Mouse (Mus musculus): ENCODE results near the gene Tada2a.

Gene Tada2a

GRCm38 (mm10) chr11:84128943-84129798, at the start of gene Tada2a, which contains the start of gene Acaca:
Tada2a (minus strand) TSS chr11:84129600.
Acaca (plus strand) TSS chr11:84129672.
- peak; percentile 85 for DNase-seq (ENCODE audit: inconsistent ontology term)

GRCm38 (mm10) chr11:84178571-84178970, 49.2 kb upstream of the Tada2a start:
- DNase-seq (ENCODE audit: inconsistent ontology term), result peak; percentile 4

- no peak for DNase-seq (ENCODE audit: inconsistent ontology term)
These were observed 43.4 kb upstream of the Tada2a start for GRCm38 (mm10) chr11:84172539-84173435.

- peak; percentile 29 for DNase-seq (ENCODE audit: inconsistent ontology term)
These were observed 39.4 kb upstream of the Tada2a start for GRCm38 (mm10) chr11:84168701-84169288.

GRCm38 (mm10) chr11:84167046-84167526, 37.7 kb upstream of the Tada2a start, which contains the start of gene Gm11437:
Gm11437 (minus strand) TSS chr11:84167476.
- DNase-seq (ENCODE audit: inconsistent ontology term), result no peak

DNA sequence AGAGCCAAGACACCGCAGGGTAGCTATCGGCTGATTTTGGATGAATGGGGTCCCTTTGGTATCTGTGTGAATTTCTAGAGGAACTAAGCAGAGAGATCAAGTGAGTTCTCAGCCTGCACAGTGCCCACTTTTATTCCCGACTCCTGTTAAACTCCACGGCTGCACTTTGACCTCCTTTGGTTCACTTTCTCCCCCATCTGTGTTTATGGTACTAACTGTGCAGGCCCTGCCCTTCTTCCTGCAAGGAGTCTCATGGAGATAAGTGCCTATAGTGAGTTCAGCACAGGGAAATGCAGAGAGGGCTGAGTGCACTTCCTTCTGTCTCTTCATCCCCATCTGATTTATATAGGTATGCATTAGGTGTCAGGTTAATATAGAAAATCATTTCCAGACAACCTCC, 35.2 kb upstream of the Tada2a start:
- DNase-seq (ENCODE audit: inconsistent ontology term), result no peak

- no peak for DNase-seq (ENCODE audit: inconsistent ontology term)
These were observed 34.7 kb upstream of the Tada2a start for GRCm38 (mm10) chr11:84164123-84164522.

DNA sequence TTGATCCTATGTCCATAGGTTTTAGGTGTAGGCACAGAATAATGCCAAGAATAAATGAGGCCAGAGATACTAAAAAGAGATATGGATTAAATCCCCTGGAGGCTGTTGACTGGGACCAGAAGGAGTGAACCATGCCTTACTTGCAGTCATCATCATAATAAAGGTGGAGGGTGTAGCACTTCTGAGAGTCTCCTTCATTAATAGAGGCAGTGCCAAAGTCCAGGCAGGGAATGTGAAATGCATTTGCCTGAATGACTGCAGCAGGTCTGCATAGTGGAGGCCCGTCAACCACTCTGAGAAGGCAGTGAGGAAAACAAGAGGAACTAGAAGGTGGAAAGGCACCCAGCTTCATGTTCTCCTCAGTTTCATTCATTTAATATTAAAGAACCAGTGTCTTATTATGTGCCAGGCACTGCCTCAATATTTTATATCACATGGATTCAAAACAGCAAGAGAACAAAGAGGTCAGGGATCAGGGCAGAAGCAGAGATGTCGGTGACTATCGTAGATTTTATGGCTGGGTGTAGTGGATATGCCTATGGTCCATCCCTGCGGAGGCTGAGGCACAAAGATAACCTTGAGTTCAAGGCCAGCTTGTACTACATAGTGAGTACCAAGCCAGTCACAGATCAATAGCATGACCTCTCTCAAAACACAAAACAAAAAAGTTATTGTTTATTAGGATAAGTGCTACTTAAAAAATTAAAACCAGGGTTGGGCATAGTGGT, 27.3 kb upstream of the Tada2a start:
- no peak for DNase-seq (ENCODE audit: inconsistent ontology term)

- no peak for DNase-seq (ENCODE audit: inconsistent ontology term)
These were observed 21.5 kb upstream of the Tada2a start for GRCm38 (mm10) chr11:84150884-84151283.

GRCm38 (mm10) chr11:84146081-84146480, 16.7 kb upstream of the Tada2a start:
- DNase-seq (ENCODE audit: inconsistent ontology term), result no peak

DNA sequence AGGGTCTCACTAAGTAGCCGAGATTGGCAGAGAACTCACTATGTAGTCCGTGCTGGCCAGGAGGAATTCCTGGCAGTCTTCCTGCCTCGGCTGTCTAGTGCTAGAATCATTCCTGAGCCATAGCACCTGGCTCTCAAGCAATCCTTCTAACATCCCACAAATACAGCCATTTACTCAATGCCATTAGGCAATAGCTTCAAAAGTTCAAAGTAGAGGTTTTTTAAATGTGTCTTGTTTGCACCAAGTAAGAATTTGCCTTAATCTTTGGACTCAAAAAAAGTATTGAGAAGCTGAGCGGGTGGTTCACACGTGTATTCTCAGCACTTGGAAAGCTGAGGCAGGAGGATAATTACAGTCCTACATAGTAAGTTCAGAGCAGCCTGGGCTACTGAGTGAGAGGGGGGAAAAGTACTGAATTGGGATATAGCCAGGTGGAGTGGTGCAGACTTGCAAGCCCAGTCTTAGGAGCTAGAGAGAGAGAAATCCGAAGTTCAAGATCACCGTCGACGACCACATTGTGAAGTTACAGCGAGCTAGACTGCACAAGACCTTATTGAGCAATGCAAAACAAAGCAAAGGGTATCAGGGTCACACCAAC, 15.9 kb upstream of the Tada2a start:
- DNase-seq (ENCODE audit: inconsistent ontology term), result no peak

GRCm38 (mm10) chr11:84141752-84142151, 12.4 kb upstream of the Tada2a start:
- DNase-seq (ENCODE audit: inconsistent ontology term), result peak; percentile 38

- DNase-seq (ENCODE audit: inconsistent ontology term), result no peak
These were observed 7.1 kb upstream of the Tada2a start for GRCm38 (mm10) chr11:84136453-84136852.

GRCm38 (mm10) chr11:84134331-84134860, 5.0 kb upstream of the Tada2a start:
- no peak for DNase-seq (ENCODE audit: inconsistent ontology term)

- DNase-seq (ENCODE audit: inconsistent ontology term), result no peak
These were observed 392 bp upstream of the Tada2a start for GRCm38 (mm10) chr11:84129799-84130185.

DNA sequence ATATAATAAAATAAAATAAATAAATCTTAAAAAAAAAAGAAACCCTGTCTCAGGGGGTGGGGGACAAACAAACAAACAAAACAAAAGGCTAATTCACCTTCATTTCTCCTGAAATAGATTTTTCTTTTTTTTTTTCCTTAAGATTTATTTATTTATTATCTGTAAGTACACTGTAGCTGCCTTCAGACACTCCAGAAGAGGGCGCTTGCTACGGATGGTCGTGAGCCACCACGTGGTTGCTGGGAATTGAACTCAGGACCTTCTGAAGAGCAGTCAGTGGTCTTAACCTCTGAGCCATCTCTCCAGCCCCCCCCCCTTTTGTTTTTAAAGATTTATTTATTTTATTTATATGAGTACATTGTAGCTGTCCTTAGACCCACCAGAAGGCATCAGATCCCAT, 1.4 kb downstream of the Tada2a start:
- DNase-seq (ENCODE audit: inconsistent ontology term), result no peak

GRCm38 (mm10) chr11:84121051-84121956, 8.1 kb downstream of the Tada2a start:
- no peak for DNase-seq (ENCODE audit: inconsistent ontology term)

GRCm38 (mm10) chr11:84117431-84117830, 12.0 kb downstream of the Tada2a start:
- DNase-seq (ENCODE audit: inconsistent ontology term), result no peak

GRCm38 (mm10) chr11:84116221-84116620, 13.2 kb downstream of the Tada2a start:
- DNase-seq (ENCODE audit: inconsistent ontology term), result no peak
